Mouse (Mus musculus) Muller cell, postnatal 12 days (primary cell): ENCODE measurements at regions not wholly inside any gene's neighbourhood (a gene's known extent, or its start where the extent isn't known, plus 50 kb on each side); places are given as distances from the start of the nearest gene placed in this dataset.
A peak's percentile ranks its signal among the peaks of the same experiment; 100 is the strongest.
"Not testable (repeated sequence)": the region's sequence is repeated elsewhere in the genome, so short reads cannot be mapped to it uniquely, and the experiment has no call there.

ENCODE experiments used
- DNase-seq: peaks from one replicate; pipeline ENCODE4 v3.0.0-alpha.2; 2015; ENCODE audit errors: inconsistent ontology term

- DNase-seq = no peak
These were observed 61.3 kb downstream of the Tmem17 start for GRCm38 (mm10) chr11:22573166-22573565.

GRCm38 (mm10) chr11:22573802-22574201, 61.9 kb downstream of the Tmem17 start:
- no peak for DNase-seq

- no peak for DNase-seq
These were observed 62.6 kb downstream of the Tmem17 start for GRCm38 (mm10) chr11:22574506-22574905.

GRCm38 (mm10) chr11:22584100-22584487, 72.2 kb downstream of the Tmem17 start:
- DNase-seq = no peak

- DNase-seq = no peak
These were observed 72.7 kb downstream of the Tmem17 start for GRCm38 (mm10) chr11:22584488-22585158.

- DNase-seq = peak; percentile 89
These were observed 75.9 kb downstream of the Tmem17 start for GRCm38 (mm10) chr11:22587691-22588241.

- DNase-seq = peak; percentile 79
These were observed 76.7 kb downstream of the Tmem17 start for GRCm38 (mm10) chr11:22588546-22588945.

GRCm38 (mm10) chr11:22589901-22590300, 78.0 kb downstream of the Tmem17 start:
- DNase-seq = no peak

GRCm38 (mm10) chr11:22591050-22591449, 79.2 kb downstream of the Tmem17 start:
- DNase-seq = not testable (repeated sequence)

- no peak for DNase-seq
These were observed 80.8 kb downstream of the Tmem17 start for GRCm38 (mm10) chr11:22592706-22593105.

- DNase-seq = no peak
These were observed 84.4 kb downstream of the Tmem17 start for GRCm38 (mm10) chr11:22596076-22596804.

GRCm38 (mm10) chr11:22596805-22597149, 84.9 kb downstream of the Tmem17 start:
- DNase-seq = no peak

GRCm38 (mm10) chr11:22600370-22600769, 88.5 kb downstream of the Tmem17 start:
- DNase-seq = no peak

GRCm38 (mm10) chr11:22601977-22602376, 90.1 kb downstream of the Tmem17 start:
- DNase-seq = peak; percentile 27

GRCm38 (mm10) chr11:22602610-22603009, 90.7 kb downstream of the Tmem17 start:
- DNase-seq = no peak

GRCm38 (mm10) chr11:22603397-22603796, 91.5 kb downstream of the Tmem17 start:
- DNase-seq = no peak

GRCm38 (mm10) chr11:22606380-22606779, 94.5 kb downstream of the Tmem17 start:
- DNase-seq = no peak

GRCm38 (mm10) chr11:22607645-22608044, 95.8 kb downstream of the Tmem17 start:
- no peak for DNase-seq

GRCm38 (mm10) chr11:22608945-22609344, 97.1 kb downstream of the Tmem17 start:
- no peak for DNase-seq

GRCm38 (mm10) chr11:22610433-22611101, 98.7 kb downstream of the Tmem17 start:
- no peak for DNase-seq

- no peak for DNase-seq
These were observed 99.4 kb downstream of the Tmem17 start for GRCm38 (mm10) chr11:22611102-22611869.

- DNase-seq = no peak
These were observed 101.6 kb downstream of the Tmem17 start for GRCm38 (mm10) chr11:22613500-22613899.
